Mouse (Mus musculus): ENCODE data around the gene Cerk.

- TF ChIP-seq GATA1 (IDR thresholded peaks at IDR 0.05; ENCODE audit: low read length): no peak
- TF ChIP-seq TAL1 (IDR thresholded peaks at IDR 0.05; ENCODE audit: low read length): no peak
These were observed 95.9 kb downstream of the Cerk start for GRCm38 (mm10) chr15:86089991-86090529.

All from erythroblast, embryonic 14.5 days (primary cell).